Mouse (Mus musculus): ENCODE data around the gene Tenm4. TPM values are rescaled to one million over a fixed set of nuclear protein-coding genes. Genes with fewer than 3 reads are reported as not detected.

The Tenm4 gene
- total and polyA plus RNA-seq, 2 experiments from 2014 or later: 1.4 to 5.9 TPM

GRCm38 (mm10) chr7:96648606-96649005 lies 477.6 kb downstream of the Tenm4 start:
- TF ChIP-seq CTCF (IDR thresholded peaks at IDR 0.05; ENCODE audit: low read depth) (no peak), EP300 (IDR thresholded peaks at IDR 0.05; ENCODE audit: low read depth) (no peak)
- Histone ChIP-seq H3K4me1 (ENCODE audit: control insufficient read depth, insufficient read depth) (peaks cover 27% of the 10 kb centered on the region), H3K36me3 (replicated peaks; ENCODE audit: control insufficient read depth, insufficient read depth, low read length) (no peaks in the 10 kb centered on the region), H3K4me3 (ENCODE audit: low read depth, low read length) (no peak overlapping the region), H3K27ac (ENCODE audit: low read depth) (no peak overlapping the region), H3K9me3 (replicated peaks; ENCODE audit: control insufficient read depth, low read length) (no peaks in the 10 kb centered on the region), H3K27me3 (ENCODE audit: control insufficient read depth, insufficient read depth, low read length) (peaks cover 63% of the 10 kb centered on the region), H3K4me2 (ENCODE audit: low read depth, low read length) (no peak overlapping the region), H3K9ac (replicated peaks; ENCODE audit: low read depth, low read length) (no peak overlapping the region)
- 53% methylated on average over 2 of the region's 2 CpGs for WGBS
- ATAC-seq (ENCODE audit: insufficient read depth, low read depth) (no peak), DNase-seq (ENCODE audit: low spot score) (no peak)

- H3K27me3 ChIP-seq (ENCODE audit: control insufficient read depth, insufficient read depth, low read length): peaks cover 61% of the 10 kb centered on the region
- TF ChIP-seq EP300 (IDR thresholded peaks at IDR 0.05; ENCODE audit: low read depth) (no peak), CTCF (IDR thresholded peaks at IDR 0.05; ENCODE audit: low read depth) (no peak)
These were observed 478.1 kb downstream of the Tenm4 start for GRCm38 (mm10) chr7:96649171-96649570.

GRCm38 (mm10) chr7:96650435-96650834 lies 479.4 kb downstream of the Tenm4 start:
- H3K4me2 ChIP-seq (ENCODE audit: low read depth, low read length): no peak overlapping the region
- H3K27ac ChIP-seq (ENCODE audit: low read depth): no peak overlapping the region
- H3K9ac ChIP-seq (replicated peaks; ENCODE audit: low read depth, low read length): no peak overlapping the region
- peaks cover 23% of the 10 kb centered on the region for H3K4me1 ChIP-seq (ENCODE audit: control insufficient read depth, insufficient read depth)
- H3K9me3 ChIP-seq (replicated peaks; ENCODE audit: control insufficient read depth, low read length): no peaks in the 10 kb centered on the region
- no peak for ATAC-seq (ENCODE audit: insufficient read depth, low read depth)
- TF ChIP-seq CTCF (IDR thresholded peaks at IDR 0.05; ENCODE audit: low read depth) (no peak), EP300 (IDR thresholded peaks at IDR 0.05; ENCODE audit: low read depth) (no peak)
- H3K4me3 ChIP-seq (ENCODE audit: low read depth, low read length): no peak overlapping the region
- WGBS: 83% methylated on average over 2 of the region's 2 CpGs
- peaks cover 48% of the 10 kb centered on the region for H3K27me3 ChIP-seq (ENCODE audit: control insufficient read depth, insufficient read depth, low read length)
- no peak for DNase-seq (ENCODE audit: low spot score)
- H3K36me3 ChIP-seq (replicated peaks; ENCODE audit: control insufficient read depth, insufficient read depth, low read length): no peaks in the 10 kb centered on the region

More at GRCm38 (mm10) chr7:96649171-96649570, 478.1 kb downstream of the Tenm4 start:
- no peak overlapping the region for H3K27ac ChIP-seq (ENCODE audit: low read depth)
- peaks cover 23% of the 10 kb centered on the region for H3K4me1 ChIP-seq (ENCODE audit: control insufficient read depth, insufficient read depth)
- WGBS: 84% methylated on average over 7 of the region's 7 CpGs
- no peak overlapping the region for H3K4me2 ChIP-seq (ENCODE audit: low read depth, low read length)
- H3K9ac ChIP-seq (replicated peaks; ENCODE audit: low read depth, low read length): no peak overlapping the region
- DNase-seq (ENCODE audit: low spot score) (no peak), ATAC-seq (ENCODE audit: insufficient read depth, low read depth) (no peak)
- H3K4me3 ChIP-seq (ENCODE audit: low read depth, low read length): no peak overlapping the region
- no peaks in the 10 kb centered on the region for H3K36me3 ChIP-seq (replicated peaks; ENCODE audit: control insufficient read depth, insufficient read depth, low read length)
- H3K9me3 ChIP-seq (replicated peaks; ENCODE audit: control insufficient read depth, low read length): no peaks in the 10 kb centered on the region

GRCm38 (mm10) chr7:96651055-96651454 lies 480.0 kb downstream of the Tenm4 start:
- ATAC-seq (ENCODE audit: insufficient read depth, low read depth) (no peak), DNase-seq (ENCODE audit: low spot score) (no peak)
- 35% methylated on average over 6 of the region's 6 CpGs for WGBS
- no peak for TF ChIP-seq EP300 (IDR thresholded peaks at IDR 0.05; ENCODE audit: low read depth)
- no peak for TF ChIP-seq CTCF (IDR thresholded peaks at IDR 0.05; ENCODE audit: low read depth)
- Histone ChIP-seq H3K27ac (ENCODE audit: low read depth) (no peak overlapping the region), H3K4me1 (ENCODE audit: control insufficient read depth, insufficient read depth) (peaks cover 23% of the 10 kb centered on the region), H3K27me3 (ENCODE audit: control insufficient read depth, insufficient read depth, low read length) (peaks cover 47% of the 10 kb centered on the region), H3K9me3 (replicated peaks; ENCODE audit: control insufficient read depth, low read length) (no peaks in the 10 kb centered on the region), H3K9ac (replicated peaks; ENCODE audit: low read depth, low read length) (no peak overlapping the region), H3K4me3 (ENCODE audit: low read depth, low read length) (no peak overlapping the region), H3K36me3 (replicated peaks; ENCODE audit: control insufficient read depth, insufficient read depth, low read length) (no peaks in the 10 kb centered on the region), H3K4me2 (ENCODE audit: low read depth, low read length) (no peak overlapping the region)

- 22% methylated on average over 6 of the region's 6 CpGs for WGBS
- H3K4me1 ChIP-seq (ENCODE audit: control insufficient read depth, insufficient read depth): peaks cover 23% of the 10 kb centered on the region
- DNase-seq (ENCODE audit: low spot score): no peak
These were observed 480.7 kb downstream of the Tenm4 start for GRCm38 (mm10) chr7:96651626-96652341.

GRCm38 (mm10) chr7:96652844-96653243 lies 481.8 kb downstream of the Tenm4 start:
- no peak overlapping the region for H3K4me3 ChIP-seq (ENCODE audit: low read depth, low read length)
- ATAC-seq (ENCODE audit: insufficient read depth, low read depth): no peak
- no peak overlapping the region for H3K4me2 ChIP-seq (ENCODE audit: low read depth, low read length)
- no peak overlapping the region for H3K27ac ChIP-seq (ENCODE audit: low read depth)
- DNase-seq (ENCODE audit: low spot score): no peak
- 23% methylated on average over 3 of the region's 3 CpGs for WGBS
- H3K27me3 ChIP-seq (ENCODE audit: control insufficient read depth, insufficient read depth, low read length): peaks cover 50% of the 10 kb centered on the region
- H3K4me1 ChIP-seq (ENCODE audit: control insufficient read depth, insufficient read depth): peaks cover 23% of the 10 kb centered on the region
- no peaks in the 10 kb centered on the region for H3K36me3 ChIP-seq (replicated peaks; ENCODE audit: control insufficient read depth, insufficient read depth, low read length)
- H3K9ac ChIP-seq (replicated peaks; ENCODE audit: low read depth, low read length): no peak overlapping the region
- no peaks in the 10 kb centered on the region for H3K9me3 ChIP-seq (replicated peaks; ENCODE audit: control insufficient read depth, low read length)
- no peak for TF ChIP-seq EP300 (IDR thresholded peaks at IDR 0.05; ENCODE audit: low read depth)
- TF ChIP-seq CTCF (IDR thresholded peaks at IDR 0.05; ENCODE audit: low read depth): no peak

More at GRCm38 (mm10) chr7:96651626-96652341, 480.7 kb downstream of the Tenm4 start:
- Histone ChIP-seq H3K36me3 (replicated peaks; ENCODE audit: control insufficient read depth, insufficient read depth, low read length) (no peaks in the 10 kb centered on the region), H3K9ac (replicated peaks; ENCODE audit: low read depth, low read length) (no peak overlapping the region), H3K9me3 (replicated peaks; ENCODE audit: control insufficient read depth, low read length) (no peaks in the 10 kb centered on the region), H3K27me3 (ENCODE audit: control insufficient read depth, insufficient read depth, low read length) (peaks cover 49% of the 10 kb centered on the region), H3K4me2 (ENCODE audit: low read depth, low read length) (no peak overlapping the region), H3K27ac (ENCODE audit: low read depth) (no peak overlapping the region; the same call in 1 of the 2 replicates), H3K4me3 (ENCODE audit: low read depth, low read length) (no peak overlapping the region)
- ATAC-seq (ENCODE audit: insufficient read depth, low read depth): no peak
- no peak for TF ChIP-seq EP300 (IDR thresholded peaks at IDR 0.05; ENCODE audit: low read depth)
- TF ChIP-seq CTCF (IDR thresholded peaks at IDR 0.05; ENCODE audit: low read depth): no peak

Measured in heart, postnatal 0 days (tissue).